Mouse (Mus musculus): ENCODE results near the gene Tbk1. TPM values are rescaled to one million over a fixed set of nuclear protein-coding genes. Genes with fewer than 3 reads are reported as not detected.

The Tbk1 gene
- polyA plus RNA-seq (2012; fragmentation: generic; extraction: Trizol) = 10 to 100 TPM in 1 of 2 experiments, under 1 TPM in 1; 0.96 to 10.5 TPM

DNA sequence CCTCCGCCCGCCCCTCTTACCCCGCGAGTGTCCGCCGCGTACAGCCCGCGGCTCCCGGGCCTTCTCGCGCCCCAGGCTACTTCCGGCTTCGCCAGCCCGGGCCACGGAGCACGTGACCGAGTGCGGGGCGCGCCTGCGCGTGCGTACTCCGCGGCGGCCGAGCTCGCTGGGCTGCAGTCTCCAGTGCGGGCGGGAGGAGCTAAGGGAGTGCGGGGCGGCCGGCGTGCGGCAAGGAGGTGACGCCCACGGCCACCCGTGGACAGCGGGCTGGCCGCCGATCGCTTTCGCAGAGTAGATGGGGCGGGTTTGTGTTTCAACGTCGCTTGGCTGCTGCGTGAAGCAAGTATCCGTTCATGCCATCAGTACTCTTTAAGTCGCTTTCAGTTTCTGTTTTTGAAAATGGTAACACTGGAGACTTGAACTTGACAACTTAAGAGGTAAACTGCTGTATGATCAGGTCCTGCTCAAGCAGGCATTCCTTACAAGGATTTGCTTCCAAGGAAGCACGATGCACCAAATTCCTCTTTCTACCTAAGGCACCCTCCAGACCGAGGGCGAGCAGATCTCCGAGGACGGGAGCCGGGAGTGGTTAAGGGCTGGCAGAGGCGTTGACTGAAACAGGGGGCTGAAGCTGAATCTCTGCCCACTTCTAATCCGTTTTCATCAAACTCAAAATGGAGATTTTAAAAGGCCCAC is at the start of gene Tbk1:
Gene Tbk1, minus strand, starts transcription at position 113 of the 696 bp plus-strand sequence.

GRCm38 (mm10) chr10:121626186-121626882 is 39.7 kb upstream of the Tbk1 start, which contains the start of gene Xpot:
Gene Xpot (minus strand): TSS chr10:121626332.

Other genes with a start within 250 kb of the Tbk1 start
- not detected for gene Tbc1d30, start 235.5 kb downstream of the Tbk1 start, polyA plus RNA-seq (2012; fragmentation: generic; extraction: Trizol)
- 100 to 1,000 TPM in 1 of 2 experiments, 10 to 100 TPM in 1; 50.7 to 139 TPM for gene Gns, start 221.7 kb downstream of the Tbk1 start, polyA plus RNA-seq (2012; fragmentation: generic; extraction: Trizol)
- gene Rassf3, start 110.4 kb downstream of the Tbk1 start, polyA plus RNA-seq (2012; fragmentation: generic; extraction: Trizol) = 1 to 10 TPM in 1 of 2 experiments, under 1 TPM in 1; 0.33 to 5.2 TPM
- gene Xpot, start 39.5 kb upstream of the Tbk1 start, polyA plus RNA-seq (2012; fragmentation: generic; extraction: Trizol) = 10 to 100 TPM in 1 of 2 experiments, 1 to 10 TPM in 1; 8.1 to 22.0 TPM
- gene D930020B18Rik, start 54.8 kb upstream of the Tbk1 start, polyA plus RNA-seq (2012; fragmentation: generic; extraction: Trizol) = not detected
- gene BC048403, start 153.2 kb upstream of the Tbk1 start, polyA plus RNA-seq (2012; fragmentation: generic; extraction: Trizol) = 1 to 10 TPM in 1 of 2 experiments, under 1 TPM in 1; 0.46 to 2.7 TPM

All from C3H10T1/2 (cell line).